25 mouse cellular contexts compared by ENCODE assay signal in the genomic region with DNA sequence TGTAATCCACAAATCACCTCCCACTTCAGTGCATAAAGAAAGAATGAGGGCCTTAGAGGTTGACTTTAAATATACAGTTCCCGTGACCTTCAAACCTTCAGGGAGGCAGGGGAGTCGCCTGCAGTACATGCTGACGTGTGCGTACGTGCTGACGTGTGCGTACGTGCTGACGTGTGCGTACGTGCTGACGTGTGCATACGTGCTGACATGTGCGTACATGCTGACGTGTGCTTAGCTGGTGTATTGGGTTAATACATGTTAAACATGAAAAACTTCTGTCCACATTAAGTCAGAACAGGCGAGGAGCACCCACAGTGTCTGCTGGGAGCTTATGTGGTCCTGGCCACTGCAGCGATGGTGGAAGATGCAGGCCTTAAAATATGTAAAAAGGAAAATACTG.
"Had no signal": no experiment of that assay in that cellular context is flagged by ENCODE, and none has a peak within 500 bp of the region (broad histone marks: within the 10 kb centered on the region; RNA-seq: fewer than 3 reads in every experiment).

No protein-coding gene starts in this region.

- ATAC-seq: forebrain, postnatal 0 days; hindbrain, postnatal 0 days; intestine, embryonic 16.5 days had no signal

- H3K27ac ChIP-seq: heart, embryonic 10.5 days; heart, embryonic 13.5 days; heart, embryonic 15.5 days; hindbrain, embryonic 13.5 days; hindbrain, embryonic 15.5 days; hindbrain, postnatal 0 days; kidney, embryonic 15.5 days; kidney, postnatal 0 days; left cerebral cortex, adult 2 months; limb, embryonic 10.5 days; limb, embryonic 12.5 days had no signal

- H3K9ac ChIP-seq: forebrain, postnatal 0 days; heart, embryonic 13.5 days; heart, embryonic 15.5 days; hindbrain, embryonic 13.5 days; hindbrain, embryonic 15.5 days; kidney, embryonic 15.5 days; limb, embryonic 12.5 days had no signal

- DNase-seq: forebrain, postnatal 0 days; gastrocnemius, postnatal 14 days; gastrocnemius, postnatal 36 days; heart, adult 18-20 months; heart, postnatal 14 days; heart, postnatal 36 days; kidney, adult 11 months; kidney, adult 2 months; kidney, adult 9 months; kidney, postnatal 14 days; kidney, postnatal 36 days; layer of hippocampus, adult 9-11 months; liver had no signal

- H3K4me3 ChIP-seq: heart, embryonic 10.5 days; heart, embryonic 13.5 days; heart, embryonic 15.5 days; hindbrain, embryonic 13.5 days; hindbrain, embryonic 15.5 days; kidney, embryonic 15.5 days; left cerebral cortex, adult 2 months; limb, embryonic 10.5 days; limb, embryonic 12.5 days had no signal

- H3K36me3 ChIP-seq: heart, embryonic 10.5 days; heart, embryonic 13.5 days; heart, embryonic 15.5 days; hindbrain, embryonic 13.5 days; hindbrain, embryonic 15.5 days; kidney, embryonic 15.5 days; limb, embryonic 10.5 days; limb, embryonic 12.5 days had no signal

- H3K27me3 ChIP-seq: heart, embryonic 13.5 days; heart, embryonic 15.5 days; hindbrain, embryonic 13.5 days; hindbrain, embryonic 15.5 days; kidney, embryonic 15.5 days; limb, embryonic 12.5 days had no signal

- H3K4me2 ChIP-seq: heart, embryonic 13.5 days; heart, embryonic 15.5 days; hindbrain, embryonic 13.5 days; hindbrain, embryonic 15.5 days; kidney, embryonic 15.5 days; limb, embryonic 12.5 days had no signal

- H3K4me1 ChIP-seq: heart, embryonic 10.5 days; heart, embryonic 13.5 days; heart, embryonic 15.5 days; hindbrain, embryonic 13.5 days; hindbrain, embryonic 15.5 days; kidney, embryonic 15.5 days; limb, embryonic 10.5 days; limb, embryonic 12.5 days had no signal

- H3K9me3 ChIP-seq: heart, embryonic 10.5 days; heart, embryonic 13.5 days; heart, embryonic 15.5 days; hindbrain, embryonic 13.5 days; hindbrain, embryonic 15.5 days; kidney, embryonic 15.5 days; limb, embryonic 10.5 days; limb, embryonic 12.5 days had no signal
